Mouse (Mus musculus): ENCODE measurements around the gene Clec2i. TPM values are rescaled to one million over a fixed set of nuclear protein-coding genes. Genes with fewer than 3 reads are reported as not detected.
A peak's percentile ranks its signal among the peaks of the same experiment; 100 is the strongest.
"Not testable (repeated sequence)": the region's sequence is repeated elsewhere in the genome, so short reads cannot be mapped to it uniquely, and the experiment has no call there.

Gene Clec2i
- polyA plus RNA-seq (2016; fragmentation: Nextera tagmentation; extraction: Ambion mirVana): 0.06 TPM in 1 of 2 replicates, not detected in the other

DNA sequence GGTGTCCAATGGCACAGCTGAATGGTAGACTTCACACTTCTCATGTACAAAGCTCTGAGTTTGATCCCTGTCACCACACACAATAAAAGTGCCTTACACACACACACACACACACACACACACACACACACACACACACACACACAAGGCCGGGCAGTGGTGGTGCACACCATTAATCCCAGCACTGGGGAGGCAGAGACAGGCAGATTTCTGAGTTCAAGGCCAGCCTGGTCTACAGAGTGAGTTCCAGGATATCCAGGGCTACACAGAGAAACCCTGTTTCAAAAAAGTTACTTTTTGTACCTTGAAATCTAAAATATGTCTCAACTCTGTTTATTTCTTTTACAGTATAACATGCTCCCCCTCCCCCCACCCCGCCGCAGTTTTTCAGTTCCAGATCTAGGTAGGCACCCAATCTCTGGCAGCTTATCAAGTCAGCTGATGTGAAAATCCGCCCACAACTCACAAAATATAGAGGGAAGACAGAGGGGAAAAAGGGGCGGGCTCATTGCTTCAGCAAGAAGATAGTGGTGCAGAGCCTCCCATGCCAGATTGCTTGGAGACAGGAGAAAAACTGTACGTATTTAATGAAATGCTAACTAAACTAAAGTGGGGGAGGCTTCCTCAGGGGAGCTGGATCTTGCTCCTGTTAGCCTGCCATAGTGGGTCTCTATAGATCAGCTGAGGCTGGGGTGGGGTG, at the start of gene Clec2i:
Clec2i (plus strand) TSS at position 498 of the 700 bp plus-strand sequence.
- not testable (repeated sequence) for H3K4me2 ChIP-seq; H3K27ac ChIP-seq; H3K9ac ChIP-seq; H3K4me1 ChIP-seq; H3K4me3 ChIP-seq; H3K27me3 ChIP-seq (replicated peaks); H3K9me3 ChIP-seq (replicated peaks); H3K36me3 ChIP-seq; ATAC-seq
- WGBS (ENCODE audit: insufficient replicate concordance): 65% methylated on average over 6 of the region's 6 CpGs

DNA sequence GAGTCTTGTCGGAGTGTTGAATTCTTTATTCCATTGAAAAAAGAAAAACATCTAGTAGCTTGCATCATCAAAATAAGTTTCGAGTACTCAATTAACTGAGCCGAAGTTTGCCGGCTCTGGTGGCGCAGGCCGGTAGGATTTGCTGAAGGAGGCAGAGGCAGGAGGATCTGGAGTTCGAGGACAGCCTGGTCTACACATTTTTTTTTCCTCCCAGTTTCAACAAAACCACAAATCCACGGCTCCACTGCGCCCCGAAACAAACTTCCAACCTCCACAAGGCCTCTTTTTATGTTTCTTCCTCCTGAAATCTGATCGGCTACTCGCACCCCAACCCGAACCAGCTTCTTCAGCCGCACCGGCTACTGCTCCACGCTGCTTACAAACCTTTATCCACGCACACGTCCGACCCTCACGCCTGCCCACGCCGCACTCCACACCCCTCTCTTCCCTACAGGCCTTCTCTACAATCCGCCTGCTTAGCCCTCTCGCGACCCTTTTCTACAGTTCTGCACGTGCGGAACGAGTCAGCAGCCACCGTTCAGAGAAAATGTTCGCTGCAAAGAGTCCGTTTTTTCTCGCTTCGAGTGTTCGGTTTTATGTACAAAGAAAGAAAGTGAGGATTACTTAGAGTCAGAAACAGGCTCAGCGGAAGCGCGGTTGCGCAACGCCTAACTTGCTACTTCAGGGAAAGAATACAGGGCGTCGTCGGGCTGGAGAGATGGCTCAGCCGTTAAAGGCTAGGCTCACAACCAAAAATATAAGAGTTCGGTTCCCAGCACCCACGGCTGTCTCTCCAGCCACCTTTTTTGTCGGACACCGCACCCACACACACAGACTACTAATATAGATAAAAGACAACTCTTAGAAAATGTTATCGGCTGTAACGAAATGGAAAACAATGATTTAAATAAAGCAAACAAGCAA, 48.8 kb upstream of the Clec2i start:
- under 1% methylated on average over 49 of the region's 49 CpGs for WGBS (ENCODE audit: insufficient replicate concordance)

DNA sequence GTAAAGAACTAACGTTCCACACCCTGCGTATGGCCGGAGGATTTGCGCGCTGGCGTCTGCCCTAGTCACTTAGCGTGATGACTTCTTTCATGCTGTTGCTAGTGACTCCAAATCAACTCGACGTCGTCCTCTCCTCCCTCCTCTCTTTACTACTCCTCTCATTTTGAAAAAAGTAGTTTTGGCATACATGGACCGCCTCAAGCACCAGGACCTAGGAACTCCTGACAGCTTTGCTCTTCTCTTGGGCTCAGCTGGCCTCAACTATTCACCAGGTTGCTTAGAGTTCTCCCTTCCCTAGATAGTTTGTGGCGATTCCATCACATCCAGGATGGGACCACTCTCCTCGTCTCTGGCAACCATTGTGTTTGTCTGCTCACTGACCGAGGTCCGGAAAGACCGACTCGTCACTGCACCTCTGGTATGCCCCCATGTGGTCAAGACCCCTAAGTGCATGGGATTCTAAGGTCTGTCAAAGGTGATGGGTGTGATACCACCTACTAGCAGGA, 48.1 kb upstream of the Clec2i start:
- Histone ChIP-seq H3K36me3 (no peaks in the 10 kb centered on the region), H3K4me3 (peak overlapping the region; percentile 80), H3K27me3 (replicated peaks) (no peaks in the 10 kb centered on the region), H3K9ac (peak overlapping the region; percentile 64), H3K9me3 (replicated peaks) (no peaks in the 10 kb centered on the region), H3K4me2 (peak overlapping the region; percentile 86), H3K4me1 (peaks cover 56% of the 10 kb centered on the region), H3K27ac (peak overlapping the region; percentile 85)
- under 1% methylated on average over 17 of the region's 17 CpGs for WGBS (ENCODE audit: insufficient replicate concordance)
- peak; percentile 40 for ATAC-seq

More for the DNA sequence above, 48.8 kb upstream of the Clec2i start:
- ATAC-seq: peak; percentile 79
- H3K9me3 ChIP-seq (replicated peaks): no peaks in the 10 kb centered on the region
- H3K27me3 ChIP-seq (replicated peaks): no peaks in the 10 kb centered on the region
- peak overlapping the region; percentile 86 for H3K27ac ChIP-seq
- H3K4me1 ChIP-seq: peaks cover 49% of the 10 kb centered on the region
- H3K4me2 ChIP-seq: peak overlapping the region; percentile 86
- peak overlapping the region; percentile 81 for H3K9ac ChIP-seq
- peak overlapping the region; percentile 80 for H3K4me3 ChIP-seq
- H3K36me3 ChIP-seq: no peaks in the 10 kb centered on the region

DNA sequence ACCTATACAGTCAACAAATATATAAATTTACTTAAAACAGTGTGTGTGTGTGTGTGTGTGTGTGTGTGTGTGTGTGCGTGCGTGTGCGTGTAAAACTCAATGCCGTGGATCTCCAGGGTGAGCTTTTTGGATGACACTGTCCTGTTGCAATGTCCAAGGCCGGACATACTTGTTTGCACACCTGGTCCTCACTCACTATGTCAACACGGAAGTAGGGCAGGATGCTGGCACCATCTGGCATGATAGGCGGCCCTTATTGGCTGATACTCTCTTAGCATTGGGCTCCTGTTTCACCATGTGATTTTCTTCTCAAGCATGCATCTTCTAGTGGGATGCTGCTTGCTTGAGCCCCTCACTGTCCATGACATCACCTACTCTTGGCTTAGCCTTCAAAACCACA, 47.5 kb upstream of the Clec2i start:
- 57% methylated on average over 7 of the region's 7 CpGs for WGBS (ENCODE audit: insufficient replicate concordance)
- Histone ChIP-seq H3K4me2 (peak overlapping the region; percentile 86), H3K9ac (peak overlapping the region; percentile 64; the same call in 1 of the 2 replicates), H3K27me3 (replicated peaks) (no peaks in the 10 kb centered on the region), H3K4me1 (peaks cover 61% of the 10 kb centered on the region), H3K27ac (peak overlapping the region; percentile 85; the same call in 1 of the 2 replicates), H3K4me3 (peak overlapping the region; percentile 80; the same call in 1 of the 2 replicates), H3K9me3 (replicated peaks) (no peaks in the 10 kb centered on the region), H3K36me3 (no peaks in the 10 kb centered on the region)
- ATAC-seq: no peak

DNA sequence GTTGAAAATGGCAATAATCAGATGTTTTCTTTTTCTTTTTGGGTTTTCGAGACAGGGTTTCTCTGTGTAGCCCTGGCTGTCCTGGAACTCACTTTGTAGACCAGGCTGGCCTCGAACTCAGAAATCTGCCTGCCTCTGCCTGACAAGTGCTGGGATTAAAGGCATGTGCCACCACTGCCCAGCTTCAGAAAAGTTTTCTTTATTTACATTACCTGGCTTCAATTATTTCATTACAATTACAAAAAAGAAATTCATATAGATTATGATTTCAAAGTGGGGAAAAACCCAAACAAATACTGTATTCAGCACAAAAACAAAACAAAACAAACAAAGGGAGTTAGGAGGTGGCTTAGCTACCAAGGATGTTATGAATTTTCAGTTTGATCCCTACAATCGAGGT, 46.7 kb upstream of the Clec2i start:
- 61% methylated on average over 3 of the region's 3 CpGs for WGBS (ENCODE audit: insufficient replicate concordance)
- not testable (repeated sequence) for H3K27ac ChIP-seq; H3K4me3 ChIP-seq; ATAC-seq; H3K4me2 ChIP-seq; H3K27me3 ChIP-seq (replicated peaks); H3K9me3 ChIP-seq (replicated peaks); H3K9ac ChIP-seq; H3K36me3 ChIP-seq
- H3K4me1 ChIP-seq: peaks cover 63% of the 10 kb centered on the region

DNA sequence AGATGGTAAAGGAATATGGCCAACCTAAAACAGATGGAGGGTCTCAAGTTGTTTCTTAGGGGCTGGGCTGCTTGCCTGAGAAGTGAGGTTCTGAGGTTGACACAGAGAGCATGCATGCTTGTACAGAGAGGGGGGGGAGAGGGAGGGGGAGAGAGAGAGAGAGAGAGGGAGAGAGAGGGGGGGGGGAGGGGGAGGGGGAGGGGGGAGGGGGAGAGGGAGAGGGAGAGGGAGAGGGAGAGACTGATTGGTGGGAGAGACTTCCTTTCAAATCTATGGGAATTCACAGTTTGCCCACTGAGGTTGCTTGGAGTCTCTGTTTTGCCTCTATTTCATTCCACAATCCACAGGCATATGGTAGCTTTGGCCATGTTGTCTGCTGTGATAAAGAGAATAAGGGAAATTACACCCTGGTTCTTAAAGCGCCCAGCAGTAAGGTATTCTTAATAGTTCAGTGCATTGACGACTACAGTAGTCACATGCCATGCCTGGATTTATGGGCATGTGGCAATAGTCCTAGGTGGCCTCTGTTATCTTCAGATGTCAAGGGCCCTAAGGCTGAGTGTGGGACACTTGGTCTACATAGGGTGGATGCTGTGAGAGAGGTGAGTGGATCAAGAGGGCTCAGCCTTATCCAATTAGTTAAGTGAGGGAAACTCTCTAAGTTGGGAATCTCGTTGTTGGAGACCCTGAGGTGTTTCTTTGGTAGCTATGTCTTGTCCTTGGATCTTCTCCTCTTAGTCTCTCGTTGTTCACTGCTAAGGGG, 45.9 kb upstream of the Clec2i start:
- Histone ChIP-seq H3K4me2 (peak overlapping the region; percentile 81), H3K4me1 (peaks cover 56% of the 10 kb centered on the region), H3K27ac (no peak overlapping the region), H3K27me3 (replicated peaks) (no peaks in the 10 kb centered on the region), H3K9ac (no peak overlapping the region), H3K36me3 (no peaks in the 10 kb centered on the region), H3K4me3 (peak overlapping the region; percentile 74), H3K9me3 (replicated peaks) (no peaks in the 10 kb centered on the region)
- ATAC-seq: no peak
- 37% methylated on average over 4 of the region's 4 CpGs for WGBS (ENCODE audit: insufficient replicate concordance)

DNA sequence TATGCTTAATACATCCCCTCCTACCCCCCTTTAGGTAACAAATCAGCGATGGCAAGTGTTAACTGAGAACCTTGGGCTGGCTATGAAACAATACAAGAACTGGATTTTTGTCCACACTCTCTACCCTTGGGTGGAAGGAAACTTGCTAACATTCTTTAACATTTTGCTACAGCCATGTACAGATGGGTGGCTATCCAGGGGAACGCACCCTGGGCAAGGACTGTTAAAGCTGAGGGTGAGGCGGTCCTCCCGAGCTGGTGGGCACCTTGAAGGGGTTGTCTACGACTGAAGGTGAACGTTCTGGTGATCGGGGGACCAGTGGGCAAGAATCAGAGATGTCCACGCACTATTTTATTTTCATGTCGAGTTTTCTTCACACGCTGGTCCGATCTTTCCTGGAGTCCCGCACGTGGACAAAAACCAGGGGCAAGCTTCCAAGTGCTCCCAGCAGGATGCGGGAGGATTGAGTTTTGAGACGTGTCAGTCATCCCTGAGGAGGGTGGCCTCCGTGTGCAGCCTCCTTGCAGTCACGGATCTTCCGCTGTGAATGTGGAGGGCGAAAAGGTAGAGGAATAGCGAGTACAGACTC, 44.9 kb upstream of the Clec2i start:
- Histone ChIP-seq H3K4me2 (peak overlapping the region; percentile 81), H3K27ac (peak overlapping the region; percentile 72), H3K4me3 (peak overlapping the region; percentile 74), H3K4me1 (peaks cover 48% of the 10 kb centered on the region), H3K9me3 (replicated peaks) (no peaks in the 10 kb centered on the region), H3K9ac (peak overlapping the region; percentile 76), H3K36me3 (no peaks in the 10 kb centered on the region), H3K27me3 (replicated peaks) (no peaks in the 10 kb centered on the region)
- WGBS (ENCODE audit: insufficient replicate concordance): 3% methylated on average over 20 of the region's 20 CpGs
- ATAC-seq: no peak

DNA sequence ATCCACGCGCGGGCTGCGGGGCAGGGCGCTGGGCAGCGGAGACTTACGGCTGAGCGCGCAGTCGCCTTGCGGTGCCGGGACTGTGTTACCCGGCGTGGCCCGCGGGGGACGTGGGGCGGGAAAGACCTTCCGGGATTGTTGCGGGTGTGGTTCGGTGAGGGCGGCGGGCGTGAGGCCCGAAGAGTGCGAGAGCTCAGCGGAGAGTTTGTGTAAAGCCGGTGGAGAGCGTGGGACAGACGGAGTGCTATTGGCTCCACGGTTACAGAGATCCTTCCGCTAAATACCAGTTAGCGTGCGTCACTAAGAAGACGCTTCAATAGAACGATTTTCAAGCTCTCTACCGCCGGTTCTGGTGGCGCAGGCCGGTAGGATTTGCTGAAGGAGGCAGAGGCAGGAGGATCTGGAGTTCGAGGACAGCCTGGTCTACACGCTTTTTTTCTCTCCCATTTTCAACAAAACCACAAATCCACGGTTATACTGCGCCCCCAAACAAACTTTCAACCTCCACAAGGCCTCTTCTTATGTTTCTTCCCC, 44.4 kb upstream of the Clec2i start:
- no peaks in the 10 kb centered on the region for H3K9me3 ChIP-seq (replicated peaks)
- H3K4me1 ChIP-seq: peaks cover 45% of the 10 kb centered on the region
- peak overlapping the region; percentile 81 for H3K4me2 ChIP-seq
- peak overlapping the region; percentile 74 for H3K4me3 ChIP-seq
- WGBS (ENCODE audit: insufficient replicate concordance): under 1% methylated on average over 44 of the region's 44 CpGs
- peak overlapping the region; percentile 76 for H3K9ac ChIP-seq
- H3K36me3 ChIP-seq: no peaks in the 10 kb centered on the region
- ATAC-seq: peak; percentile 68
- no peaks in the 10 kb centered on the region for H3K27me3 ChIP-seq (replicated peaks)
- H3K27ac ChIP-seq: peak overlapping the region; percentile 78

DNA sequence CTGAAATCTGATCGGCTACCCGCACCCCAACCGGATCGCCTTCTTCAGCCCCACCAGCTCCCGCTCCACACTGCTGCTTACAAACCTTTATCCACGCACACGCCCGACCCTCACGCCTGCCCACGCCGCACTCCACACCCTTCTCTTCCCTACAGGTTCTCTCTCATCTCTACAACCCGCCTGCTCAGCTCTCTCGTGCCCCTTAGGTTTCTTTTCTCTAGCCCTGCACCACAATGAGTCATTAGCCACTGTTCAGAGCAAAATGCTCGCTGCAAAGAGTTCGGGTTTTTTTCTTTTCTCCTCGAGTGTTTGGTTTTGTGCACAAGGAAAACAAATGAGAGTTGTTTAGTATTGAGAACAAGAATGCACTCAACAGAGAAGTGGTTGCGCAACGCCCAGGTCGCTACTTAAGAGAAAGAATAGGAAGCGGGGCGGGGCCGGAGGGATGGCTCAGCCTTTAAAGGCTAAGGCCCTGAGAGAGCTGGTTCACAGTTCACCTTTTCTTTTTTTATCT, 43.9 kb upstream of the Clec2i start:
- peak overlapping the region; percentile 78 for H3K27ac ChIP-seq
- peak overlapping the region; percentile 65 for H3K9ac ChIP-seq
- peak overlapping the region; percentile 74 for H3K4me3 ChIP-seq
- H3K27me3 ChIP-seq (replicated peaks): no peaks in the 10 kb centered on the region
- no peaks in the 10 kb centered on the region for H3K9me3 ChIP-seq (replicated peaks)
- ATAC-seq: peak; percentile 4; the same call in 1 of the 2 replicates
- WGBS (ENCODE audit: insufficient replicate concordance): under 1% methylated on average over 22 of the region's 22 CpGs
- H3K4me2 ChIP-seq: peak overlapping the region; percentile 81
- peaks cover 45% of the 10 kb centered on the region for H3K4me1 ChIP-seq
- no peaks in the 10 kb centered on the region for H3K36me3 ChIP-seq

DNA sequence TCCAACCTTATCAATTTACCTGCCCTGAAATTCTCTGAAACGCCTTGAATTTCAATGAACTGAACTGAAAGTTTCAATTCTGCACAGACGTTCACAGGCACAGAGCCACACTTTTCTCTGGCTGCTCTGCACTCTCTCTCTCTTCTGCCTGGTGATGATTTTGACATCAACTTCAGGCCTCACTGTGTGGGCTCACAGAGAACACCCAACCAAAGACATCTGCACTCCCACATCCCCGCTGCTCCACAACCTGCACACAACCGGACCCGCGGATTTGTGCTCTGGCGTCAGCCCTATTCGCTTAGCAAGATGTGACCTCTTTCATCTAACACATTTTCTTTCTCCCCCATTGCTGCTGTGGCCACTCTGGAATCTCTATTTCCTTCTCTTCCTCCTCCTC, 43.3 kb upstream of the Clec2i start:
- Histone ChIP-seq H3K4me3 (peak overlapping the region; percentile 74; the same call in 1 of the 2 replicates), H3K4me1 (peaks cover 45% of the 10 kb centered on the region), H3K4me2 (peak overlapping the region; percentile 81), H3K36me3 (no peaks in the 10 kb centered on the region), H3K27ac (no peak overlapping the region), H3K27me3 (replicated peaks) (no peaks in the 10 kb centered on the region), H3K9ac (no peak overlapping the region), H3K9me3 (replicated peaks) (no peaks in the 10 kb centered on the region)
- no peak for ATAC-seq
- WGBS (ENCODE audit: insufficient replicate concordance): 41% methylated on average over 8 of the region's 8 CpGs

Data from liver, embryonic 12.5 days (tissue).